Mouse (Mus musculus): ENCODE data around the gene Cish.

DNA sequence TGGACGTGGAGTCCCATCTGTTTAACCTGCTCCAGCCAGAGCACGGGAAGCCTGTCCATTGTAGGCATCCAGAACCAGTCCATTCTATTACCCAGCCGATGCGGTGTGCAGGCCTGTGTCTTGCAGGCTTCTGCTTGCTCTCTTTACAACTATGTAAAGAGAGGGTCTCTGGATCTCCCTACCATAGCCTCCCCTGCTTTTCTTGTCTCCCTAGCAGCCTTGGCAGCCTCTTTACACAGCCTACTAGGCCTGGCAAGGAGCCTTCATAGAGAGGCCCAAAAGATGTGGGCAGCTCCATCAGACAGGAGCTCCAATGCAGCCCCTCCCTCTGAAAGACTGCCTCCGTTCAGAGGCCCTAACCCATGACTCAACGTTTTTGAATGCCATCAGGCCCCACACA, 46.7 kb upstream of the Cish start:
- TF ChIP-seq CTCF (IDR thresholded peaks at IDR 0.05; ENCODE audit: extremely low read depth, insufficient read depth, low read length) (no peak), POLR2A (IDR thresholded peaks at IDR 0.05; ENCODE audit: extremely low read depth, insufficient read depth, low read length) (no peak)
